Mouse (Mus musculus): ENCODE measurements around the gene Shc3. TPM values are rescaled to one million over a fixed set of nuclear protein-coding genes. Genes with fewer than 3 reads are reported as not detected.

Shc3 gene
- polyA plus RNA-seq, 1 experiment from 2014 or later, result 0.28 TPM

DNA sequence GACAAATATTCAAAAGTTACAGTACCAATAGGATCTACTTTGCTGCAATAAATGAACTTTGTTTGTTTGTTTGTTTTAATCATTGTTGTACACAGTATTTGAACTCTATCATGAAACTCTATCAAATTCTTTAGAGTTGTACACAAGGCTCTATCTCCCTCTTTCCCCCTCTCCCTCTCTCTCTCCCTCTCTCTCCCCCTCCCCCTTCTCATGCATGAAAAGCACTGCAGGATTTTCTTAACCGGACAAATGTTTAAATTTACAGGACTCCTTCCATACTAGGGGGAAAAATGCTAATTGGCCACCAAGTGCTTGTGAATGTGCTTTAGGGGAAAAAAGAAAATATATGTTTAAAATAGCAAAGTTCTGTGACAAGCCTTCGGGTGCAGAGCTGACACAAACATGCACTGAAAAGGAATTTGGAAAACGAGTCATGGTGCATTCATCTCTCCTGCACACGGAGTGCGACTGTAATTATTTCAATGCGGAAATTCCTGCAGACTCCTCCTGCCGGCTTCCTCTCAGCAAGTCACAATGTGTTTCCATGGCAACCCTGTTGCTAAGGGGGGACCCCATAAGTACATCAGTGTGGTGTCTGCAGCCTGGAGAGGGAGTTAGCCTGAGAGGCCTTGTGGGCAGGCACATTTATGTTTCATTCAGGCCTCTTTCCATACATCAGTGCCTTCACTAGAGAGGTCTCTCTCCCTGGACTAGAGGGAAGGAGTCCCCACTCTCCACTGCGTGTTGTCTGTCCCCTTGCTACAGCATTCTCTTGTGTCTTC is 11.2 kb upstream of the Shc3 start:
- H3K4me2 ChIP-seq (replicated peaks; ENCODE audit: low read depth), result no peak overlapping the region
- 0 out of 2 replicates have a peak, but pooled peaks cover 2% of the 10 kb centered on the region for H3K9me3 ChIP-seq (ENCODE audit: control insufficient read depth, low read length)
- H3K27ac ChIP-seq (replicated peaks), result no peak overlapping the region
- no peaks in the 10 kb centered on the region for H3K4me1 ChIP-seq (replicated peaks; ENCODE audit: control insufficient read depth, insufficient read depth)
- no peak for ATAC-seq (ENCODE audit: low FRiP score, low TSS enrichment)
- H3K4me3 ChIP-seq (ENCODE audit: low read depth, low read length), result no peak overlapping the region
- TF ChIP-seq EP300 (optimal IDR thresholded peaks at IDR 0.05) (no peak), CTCF (IDR thresholded peaks at IDR 0.05; ENCODE audit: low read depth) (no peak)
- no peaks in the 10 kb centered on the region for H3K27me3 ChIP-seq (ENCODE audit: control insufficient read depth, insufficient read depth, low read length)
- H3K9ac ChIP-seq (ENCODE audit: low read length), result no peak overlapping the region
- WGBS, result 17% methylated on average over 8 of the region's 8 CpGs
- DNase-seq (ENCODE audit: low spot score), result no peak
- H3K36me3 ChIP-seq (ENCODE audit: control insufficient read depth, insufficient read depth, low read length), result no peaks in the 10 kb centered on the region

DNA sequence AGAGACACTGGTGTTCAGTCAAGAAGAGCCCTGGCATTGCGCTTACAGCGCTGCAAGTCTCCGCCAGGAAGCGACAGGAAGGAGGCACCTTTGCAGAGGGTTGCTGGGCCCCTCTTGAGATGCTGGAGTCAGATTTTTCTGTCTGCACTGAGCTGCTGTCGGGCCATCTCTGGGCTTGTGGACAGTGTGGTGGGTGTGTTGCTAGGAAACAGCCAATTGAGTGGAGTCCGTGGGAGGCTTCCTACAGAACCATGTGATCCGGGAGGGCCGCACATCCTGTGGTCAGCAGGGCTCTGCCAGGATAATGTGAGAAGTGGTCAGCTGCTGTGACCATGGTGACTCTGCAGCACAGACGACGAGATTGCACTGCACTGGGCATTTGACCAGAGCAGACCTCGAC is 4.6 kb upstream of the Shc3 start:
- Histone ChIP-seq H3K36me3 (ENCODE audit: control insufficient read depth, insufficient read depth, low read length) (no peaks in the 10 kb centered on the region), H3K9me3 (ENCODE audit: control insufficient read depth, low read length) (no peaks in the 10 kb centered on the region), H3K27ac (replicated peaks) (no peak overlapping the region), H3K9ac (ENCODE audit: low read length) (no peak overlapping the region), H3K27me3 (ENCODE audit: control insufficient read depth, insufficient read depth, low read length) (no peaks in the 10 kb centered on the region), H3K4me1 (replicated peaks; ENCODE audit: control insufficient read depth, insufficient read depth) (no peaks in the 10 kb centered on the region; the same call in 1 of the 2 replicates), H3K4me3 (ENCODE audit: low read depth, low read length) (no peak overlapping the region), H3K4me2 (replicated peaks; ENCODE audit: low read depth) (no peak overlapping the region)
- ATAC-seq (ENCODE audit: low FRiP score, low TSS enrichment) (peak; percentile 62), DNase-seq (ENCODE audit: low spot score) (no peak)
- WGBS, result 38% methylated on average over 11 of the region's 11 CpGs
- no peak for TF ChIP-seq EP300 (optimal IDR thresholded peaks at IDR 0.05)
- TF ChIP-seq CTCF (IDR thresholded peaks at IDR 0.05; ENCODE audit: low read depth), result no peak

DNA sequence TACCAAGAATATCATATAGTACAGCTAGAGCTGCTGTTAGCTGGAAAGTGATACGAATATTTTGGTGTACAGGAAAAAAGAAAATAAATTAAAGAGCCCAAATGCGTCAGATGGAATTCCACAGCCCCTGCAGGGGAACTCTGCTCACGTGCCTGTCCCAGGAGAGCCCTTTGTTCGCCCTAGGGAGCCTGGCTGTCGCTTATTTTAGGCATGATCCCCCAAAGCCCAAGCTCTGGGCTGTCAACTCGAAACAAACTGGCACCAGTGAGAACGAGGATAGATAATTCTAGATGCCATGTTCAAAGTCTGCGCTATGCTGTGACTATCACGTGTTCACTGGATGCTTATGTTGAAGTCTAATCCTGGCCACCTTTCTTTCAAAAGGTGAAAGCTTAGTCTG is 892 bp upstream of the Shc3 start:
- no peak overlapping the region for H3K4me3 ChIP-seq (ENCODE audit: low read depth, low read length)

DNA sequence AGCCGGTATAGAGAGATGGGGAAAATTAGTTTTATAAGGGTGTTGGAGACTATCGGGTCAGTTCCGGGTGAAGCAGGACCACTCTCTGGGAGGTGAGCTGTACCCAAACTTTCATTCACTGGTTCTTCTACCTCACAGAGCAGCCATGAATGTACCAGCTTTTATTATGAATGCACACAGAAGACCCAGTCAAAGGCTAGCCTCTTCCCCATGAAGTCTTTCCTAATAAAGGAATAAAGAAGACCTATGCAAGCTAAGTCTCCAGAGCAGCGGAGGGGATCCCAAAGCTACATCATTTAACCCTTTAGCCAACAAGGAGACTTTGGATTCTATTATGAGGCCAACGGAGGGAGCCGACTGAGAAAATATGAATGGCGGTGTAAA is 458 bp upstream of the Shc3 start:
- H3K27ac ChIP-seq (replicated peaks), result no peak overlapping the region
- peak overlapping the region; percentile 64 for H3K4me2 ChIP-seq (replicated peaks; ENCODE audit: low read depth)
- 3% methylated on average over 7 of the region's 7 CpGs for WGBS
- peaks cover 6% of the 10 kb centered on the region; the same call in 1 of the 2 replicates for H3K27me3 ChIP-seq (ENCODE audit: control insufficient read depth, insufficient read depth, low read length)
- peak overlapping the region; percentile 34; the same call in 1 of the 2 replicates for H3K4me3 ChIP-seq (ENCODE audit: low read depth, low read length)
- TF ChIP-seq CTCF (IDR thresholded peaks at IDR 0.05; ENCODE audit: low read depth) (no peak), EP300 (optimal IDR thresholded peaks at IDR 0.05) (no peak)
- H3K9ac ChIP-seq (ENCODE audit: low read length), result no peak overlapping the region
- no peaks in the 10 kb centered on the region for H3K9me3 ChIP-seq (ENCODE audit: control insufficient read depth, low read length)
- H3K4me1 ChIP-seq (replicated peaks; ENCODE audit: control insufficient read depth, insufficient read depth), result no peaks in the 10 kb centered on the region; the same call in 1 of the 2 replicates
- H3K36me3 ChIP-seq (ENCODE audit: control insufficient read depth, insufficient read depth, low read length), result no peaks in the 10 kb centered on the region
- ATAC-seq (ENCODE audit: low FRiP score, low TSS enrichment) (peak; percentile 25), DNase-seq (ENCODE audit: low spot score) (no peak)

More for the DNA sequence above, 892 bp upstream of the Shc3 start:
- Histone ChIP-seq H3K9me3 (ENCODE audit: control insufficient read depth, low read length) (no peaks in the 10 kb centered on the region), H3K9ac (ENCODE audit: low read length) (no peak overlapping the region), H3K36me3 (ENCODE audit: control insufficient read depth, insufficient read depth, low read length) (no peaks in the 10 kb centered on the region), H3K27ac (replicated peaks) (no peak overlapping the region), H3K4me2 (replicated peaks; ENCODE audit: low read depth) (peak overlapping the region; percentile 0; the same call in 1 of the 2 replicates), H3K4me1 (replicated peaks; ENCODE audit: control insufficient read depth, insufficient read depth) (no peaks in the 10 kb centered on the region; the same call in 1 of the 2 replicates), H3K27me3 (ENCODE audit: control insufficient read depth, insufficient read depth, low read length) (peaks cover 6% of the 10 kb centered on the region; the same call in 1 of the 2 replicates)
- TF ChIP-seq CTCF (IDR thresholded peaks at IDR 0.05; ENCODE audit: low read depth) (no peak), EP300 (optimal IDR thresholded peaks at IDR 0.05) (no peak)
- WGBS, result 8% methylated on average over 9 of the region's 9 CpGs
- no peak for ATAC-seq (ENCODE audit: low FRiP score, low TSS enrichment)
- DNase-seq (ENCODE audit: low spot score), result no peak

DNA sequence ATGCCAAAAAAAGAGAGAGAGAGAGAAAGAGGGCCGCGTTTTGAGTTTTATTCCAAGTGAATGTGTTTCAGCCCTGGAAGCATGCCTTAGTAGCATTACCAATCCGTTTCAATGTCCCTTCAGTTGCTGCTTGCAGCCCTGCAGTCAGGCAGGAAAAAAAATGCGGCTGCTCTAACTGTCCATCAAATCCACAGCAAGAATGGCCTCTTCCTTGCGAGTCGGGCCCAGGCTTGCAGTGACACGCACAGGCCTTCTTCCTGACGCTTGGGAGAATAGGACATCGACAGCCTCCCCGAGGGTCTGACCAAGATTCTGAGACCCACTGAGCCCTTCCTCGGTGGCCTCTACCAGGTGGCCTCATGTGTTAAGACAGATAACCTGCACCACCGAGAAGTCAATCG is 718 bp downstream of the Shc3 start:
- no peak overlapping the region for H3K9ac ChIP-seq (ENCODE audit: low read length)
- H3K4me3 ChIP-seq (ENCODE audit: low read depth, low read length), result peak overlapping the region; percentile 34
- no peaks in the 10 kb centered on the region; the same call in 1 of the 2 replicates for H3K4me1 ChIP-seq (replicated peaks; ENCODE audit: control insufficient read depth, insufficient read depth)

DNA sequence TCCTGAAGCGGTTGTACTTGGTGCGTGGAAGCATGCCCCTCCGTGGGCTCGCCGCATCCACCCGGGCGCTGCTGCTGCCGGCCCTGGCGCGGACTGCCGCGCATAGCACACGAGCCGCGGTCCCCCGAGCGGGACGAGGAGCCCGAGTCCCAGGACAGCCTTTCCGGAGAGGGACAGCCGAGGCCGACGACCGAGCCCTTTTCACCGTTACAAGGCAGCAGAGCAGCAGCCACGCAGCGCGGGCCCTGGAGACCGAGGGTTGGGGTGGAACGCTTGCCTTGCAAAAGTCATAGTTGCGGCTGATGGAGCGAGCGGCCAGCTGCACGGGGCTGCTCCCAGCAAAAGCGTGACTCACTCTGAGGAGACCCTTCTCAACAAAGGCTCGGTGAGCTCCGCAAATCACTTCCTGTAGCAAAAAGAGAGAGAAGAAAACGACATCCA is 1.8 kb downstream of the Shc3 start:
- H3K27ac ChIP-seq (replicated peaks), result no peak overlapping the region
- WGBS, result under 1% methylated on average over 38 of the region's 38 CpGs
- no peak for ATAC-seq (ENCODE audit: low FRiP score, low TSS enrichment)
- H3K4me2 ChIP-seq (replicated peaks; ENCODE audit: low read depth), result peak overlapping the region; percentile 75
- peak overlapping the region; percentile 52 for H3K9ac ChIP-seq (ENCODE audit: low read length)
- H3K9me3 ChIP-seq (ENCODE audit: control insufficient read depth, low read length), result no peaks in the 10 kb centered on the region
- H3K27me3 ChIP-seq (ENCODE audit: control insufficient read depth, insufficient read depth, low read length), result peaks cover 6% of the 10 kb centered on the region; the same call in 1 of the 2 replicates
- peak overlapping the region; percentile 48 for H3K4me3 ChIP-seq (ENCODE audit: low read depth, low read length)
- H3K36me3 ChIP-seq (ENCODE audit: control insufficient read depth, insufficient read depth, low read length), result no peaks in the 10 kb centered on the region
- no peak for TF ChIP-seq EP300 (optimal IDR thresholded peaks at IDR 0.05)
- no peak for TF ChIP-seq CTCF (IDR thresholded peaks at IDR 0.05; ENCODE audit: low read depth)
- no peaks in the 10 kb centered on the region; the same call in 1 of the 2 replicates for H3K4me1 ChIP-seq (replicated peaks; ENCODE audit: control insufficient read depth, insufficient read depth)
- peak; percentile 25 for DNase-seq (ENCODE audit: low spot score)

More for the DNA sequence above, 718 bp downstream of the Shc3 start:
- Histone ChIP-seq H3K27me3 (ENCODE audit: control insufficient read depth, insufficient read depth, low read length) (peaks cover 6% of the 10 kb centered on the region; the same call in 1 of the 2 replicates), H3K36me3 (ENCODE audit: control insufficient read depth, insufficient read depth, low read length) (no peaks in the 10 kb centered on the region), H3K27ac (replicated peaks) (no peak overlapping the region), H3K4me2 (replicated peaks; ENCODE audit: low read depth) (peak overlapping the region; percentile 64), H3K9me3 (ENCODE audit: control insufficient read depth, low read length) (no peaks in the 10 kb centered on the region)
- no peak for TF ChIP-seq CTCF (IDR thresholded peaks at IDR 0.05; ENCODE audit: low read depth)
- TF ChIP-seq EP300 (optimal IDR thresholded peaks at IDR 0.05), result no peak
- 11% methylated on average over 13 of the region's 13 CpGs for WGBS
- ATAC-seq (ENCODE audit: low FRiP score, low TSS enrichment) (no peak), DNase-seq (ENCODE audit: low spot score) (no peak)
